Mouse (Mus musculus) limb, embryonic 14.5 days (tissue): ENCODE data around the gene Pdcd4. TPM values are rescaled to one million over a fixed set of nuclear protein-coding genes. Genes with fewer than 3 reads are reported as not detected.

Source experiments
- ATAC-seq: fragments of 200-750 bp; cut with Nextera tagmentation; 2 replicates; pipeline ENCODE4 v1.8.0; 2017; ENCODE audit warnings: low read depth, moderate number of reproducible peaks, moderate TSS enrichment; ENCODE audit not compliant: low FRiP score
- DNase-seq: peaks from one replicate; pipeline ENCODE4 v3.0.0-alpha.2; 2015; ENCODE audit warnings: low spot score
- H3K27ac ChIP-seq: fragments of 300-500 bp; sonication (generic); replicated peaks from 2 replicates; pipeline ENCODE4 v1.5.1; 2014; ENCODE audit warnings: low read depth, mild to moderate bottlenecking, low read length, moderate library complexity, mixed read lengths
- H3K27me3 ChIP-seq: fragments of 300-500 bp; sonication (generic); 2 replicates; pipeline ENCODE4 v1.6.1; 2014; ENCODE audit warnings: low read length, mixed read lengths; ENCODE audit not compliant: control insufficient read depth, insufficient read depth
- H3K36me3 ChIP-seq: fragments of 300-500 bp; sonication (generic); 2 replicates; pipeline ENCODE4 v1.6.1; 2014; ENCODE audit warnings: mild to moderate bottlenecking, low read length, moderate library complexity, mixed read lengths; ENCODE audit not compliant: control insufficient read depth, insufficient read depth
- H3K4me1 ChIP-seq: fragments of 300-500 bp; sonication (generic); 2 replicates; pipeline ENCODE4 v1.6.1; 2014; ENCODE audit warnings: antibody characterized with exemption, low read length, mixed read lengths; ENCODE audit not compliant: control insufficient read depth, insufficient read depth
- H3K4me2 ChIP-seq: fragments of 300-500 bp; sonication (generic); replicated peaks from 2 replicates; pipeline ENCODE4 v1.6.1; 2014; ENCODE audit warnings: low read depth, mild to moderate bottlenecking, low read length, moderate library complexity; ENCODE audit not compliant: severe bottlenecking
- H3K4me3 ChIP-seq: fragments of 300-500 bp; sonication (generic); replicated peaks from 2 replicates; pipeline ENCODE4 v1.5.1; 2014; ENCODE audit warnings: low read length
- H3K9ac ChIP-seq: fragments of 300-500 bp; sonication (generic); 2 replicates; pipeline ENCODE4 v1.6.1; 2014; ENCODE audit warnings: mild to moderate bottlenecking, low read depth, low read length, moderate library complexity; ENCODE audit not compliant: severe bottlenecking
- H3K9me3 ChIP-seq: fragments of 300-500 bp; sonication (generic); 2 replicates; pipeline ENCODE4 v1.6.1; 2016; ENCODE audit warnings: low read length; ENCODE audit not compliant: control insufficient read depth
- POLR2A ChIP-seq: fragments of 200-500 bp; IDR thresholded peaks from 2 replicates; pipeline ENCODE4 v1.8.0; 2012; ENCODE audit warnings: inconsistent platforms, mild to moderate bottlenecking, moderate library complexity, borderline replicate concordance; ENCODE audit not compliant: insufficient read depth, insufficient read length; ENCODE audit errors: extremely low read depth
- WGBS: fragments of 180-500 bp; shearing (Covaris S2); extraction: QIAGEN DNeasy Blood & Tissue Kit; methylation state at CpG from one replicate; pipeline ENCODE4 v1.1.7; 2014; 5-methylcytosine and 5-hydroxymethylcytosine counted together
- polyA plus RNA-seq, 2 experiments: library from polyadenylated mRNA; depleted of rRNA in 1 of 2; stranded (reverse) in 1 of 2; unstranded in 1 of 2; fragments of >200 nt; fragmentation: Nextera tagmentation in 1 of 2; extraction: Ambion mirVana in 1 of 2; gene quantifications; 2 replicates each; pipeline versions ENCODE4 v1.2.1 to v1.2.3; 2012 to 2014

Pdcd4 gene
- polyA plus RNA-seq, 2 experiments: 43.3 to 96.4 TPM

DNA sequence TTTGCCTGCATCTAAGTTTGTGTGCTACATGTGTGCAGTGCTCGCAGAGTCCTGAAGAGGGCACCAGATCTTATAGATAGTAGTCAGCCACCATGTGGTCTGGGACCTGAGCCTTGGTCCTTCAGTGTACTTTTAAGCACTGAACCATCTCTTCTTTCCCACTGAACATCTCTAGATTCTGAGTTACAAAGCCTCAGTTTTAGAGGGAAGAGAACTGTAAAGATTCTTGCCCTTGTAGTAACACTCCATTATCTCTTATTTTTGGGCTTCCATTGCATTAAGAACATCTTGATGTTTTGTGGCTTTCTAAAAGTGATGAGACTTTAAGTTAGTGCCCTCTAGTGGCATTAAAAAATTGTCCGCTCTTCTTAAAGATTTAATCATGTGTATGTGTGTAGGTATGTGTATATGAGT lies 33.3 kb downstream of the Pdcd4 start:
- Histone ChIP-seq H3K4me1 (no peaks in the 10 kb centered on the region), H3K27me3 (no peaks in the 10 kb centered on the region), H3K4me3 (no peak overlapping the region), H3K36me3 (peaks cover 71% of the 10 kb centered on the region), H3K9ac (no peak overlapping the region), H3K27ac (no peak overlapping the region), H3K4me2 (no peak overlapping the region), H3K9me3 (0 out of 2 replicates have a peak, but pooled peaks cover 3% of the 10 kb centered on the region)
- DNase-seq (peak; percentile 75), ATAC-seq (no peak)
- TF ChIP-seq POLR2A: no peak
- WGBS: 90% methylated on average over 2 of the region's 2 CpGs

DNA sequence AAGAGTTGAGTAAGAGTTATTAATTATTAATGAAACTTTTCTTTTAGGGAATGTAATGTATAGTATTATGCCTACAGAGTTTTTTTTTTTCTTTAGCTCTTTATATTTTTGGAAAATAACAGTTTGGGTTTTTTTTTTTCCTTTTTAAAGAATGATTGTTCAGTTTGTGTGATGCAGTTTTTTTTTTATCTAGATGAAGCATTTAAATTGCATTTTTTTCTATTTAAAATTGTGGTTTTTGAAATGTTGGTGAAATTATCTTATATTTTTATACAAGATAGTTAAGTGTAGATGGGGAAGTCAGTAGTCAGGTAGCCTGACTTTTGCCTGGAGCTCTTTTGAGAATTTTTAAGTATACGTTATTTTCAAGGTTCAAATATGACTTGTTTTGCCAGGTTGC lies 34.7 kb downstream of the Pdcd4 start:
- no peak overlapping the region for H3K4me2 ChIP-seq
- no peaks in the 10 kb centered on the region for H3K4me1 ChIP-seq
- DNase-seq: no peak
- H3K9me3 ChIP-seq: 0 out of 2 replicates have a peak, but pooled peaks cover 3% of the 10 kb centered on the region
- H3K27me3 ChIP-seq: no peaks in the 10 kb centered on the region
- no peak for ATAC-seq
- TF ChIP-seq POLR2A: no peak
- H3K4me3 ChIP-seq: no peak overlapping the region
- 79% methylated on average over 1 of the region's 1 CpGs for WGBS
- H3K36me3 ChIP-seq: peaks cover 72% of the 10 kb centered on the region
- H3K27ac ChIP-seq: no peak overlapping the region
- no peak overlapping the region for H3K9ac ChIP-seq

DNA sequence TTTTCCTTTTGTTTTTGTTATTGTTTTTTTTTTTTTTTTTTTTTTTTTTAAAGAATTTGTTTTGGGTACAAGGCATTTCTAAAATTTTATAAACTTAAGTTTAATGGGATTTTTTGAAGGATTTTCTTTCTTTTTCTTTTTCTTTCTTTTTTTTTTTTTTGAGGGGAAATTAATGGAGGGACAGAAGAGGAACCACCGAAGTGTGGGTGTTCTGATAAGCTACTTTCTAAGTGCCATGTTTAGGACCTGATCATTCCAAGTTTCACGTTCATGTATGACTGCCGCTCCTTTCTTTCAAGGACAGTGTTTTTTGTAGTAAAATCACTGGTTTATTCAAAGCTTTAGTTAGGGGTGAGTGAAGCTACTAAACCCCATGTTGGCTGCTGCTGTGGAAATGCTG lies 37.2 kb downstream of the Pdcd4 start:
- no peak overlapping the region for H3K9ac ChIP-seq
- no peak overlapping the region for H3K4me2 ChIP-seq
- H3K4me1 ChIP-seq: no peaks in the 10 kb centered on the region
- H3K36me3 ChIP-seq: peaks cover 65% of the 10 kb centered on the region
- WGBS: 93% methylated on average over 3 of the region's 3 CpGs
- H3K27me3 ChIP-seq: no peaks in the 10 kb centered on the region
- no peak overlapping the region for H3K27ac ChIP-seq
- no peak overlapping the region for H3K4me3 ChIP-seq
- 0 out of 2 replicates have a peak, but pooled peaks cover 3% of the 10 kb centered on the region for H3K9me3 ChIP-seq
- no peak for DNase-seq
- no peak for TF ChIP-seq POLR2A
- ATAC-seq: no peak

DNA sequence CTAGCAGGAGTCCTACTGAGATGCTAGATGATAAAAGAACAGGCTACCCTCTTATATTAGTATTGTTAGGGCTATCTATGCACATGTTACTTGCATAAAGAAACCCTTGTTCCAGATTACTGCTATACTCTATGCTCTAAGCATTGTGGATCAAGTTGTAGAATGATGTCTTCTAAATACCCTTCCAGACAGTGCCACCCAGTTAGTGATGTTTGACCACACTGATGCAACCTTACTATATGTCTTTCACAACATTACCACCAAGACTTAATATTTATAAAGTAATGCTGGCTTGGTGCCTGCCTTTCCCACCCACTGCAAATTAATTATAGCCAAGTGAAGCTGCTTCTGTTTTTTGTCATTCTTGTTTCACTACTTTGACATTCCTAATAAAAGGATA lies 41.0 kb downstream of the Pdcd4 start:
- DNase-seq (no peak), ATAC-seq (no peak)
- Histone ChIP-seq H3K9ac (no peak overlapping the region), H3K27me3 (no peaks in the 10 kb centered on the region), H3K36me3 (peaks cover 48% of the 10 kb centered on the region), H3K4me3 (no peak overlapping the region), H3K4me1 (no peaks in the 10 kb centered on the region), H3K9me3 (no peaks in the 10 kb centered on the region), H3K4me2 (no peak overlapping the region), H3K27ac (no peak overlapping the region)
- TF ChIP-seq POLR2A: no peak

DNA sequence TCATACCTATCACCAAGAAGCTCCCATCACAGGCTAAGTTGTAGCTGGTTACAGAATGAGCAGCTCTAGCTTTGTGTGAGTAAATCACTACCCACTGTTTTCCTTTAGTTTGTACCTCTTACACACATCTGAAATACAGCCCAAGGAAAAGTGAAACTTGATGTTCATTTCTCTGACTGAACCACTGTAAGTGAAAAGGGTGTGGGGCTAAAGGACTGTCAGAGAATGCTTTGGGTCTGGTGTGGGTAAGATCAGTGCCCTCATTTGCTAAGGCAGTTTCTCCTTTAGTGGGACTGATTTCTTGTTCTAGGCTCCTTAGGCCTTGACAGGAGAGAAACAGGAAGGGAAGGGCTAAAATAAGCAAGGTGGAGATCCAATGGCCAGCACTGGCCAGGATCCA lies 42.0 kb downstream of the Pdcd4 start:
- Histone ChIP-seq H3K4me2 (no peak overlapping the region), H3K9ac (no peak overlapping the region), H3K27me3 (no peaks in the 10 kb centered on the region), H3K4me3 (no peak overlapping the region), H3K36me3 (peaks cover 48% of the 10 kb centered on the region), H3K27ac (no peak overlapping the region), H3K4me1 (no peaks in the 10 kb centered on the region), H3K9me3 (no peaks in the 10 kb centered on the region)
- no peak for TF ChIP-seq POLR2A
- DNase-seq (no peak), ATAC-seq (no peak)

DNA sequence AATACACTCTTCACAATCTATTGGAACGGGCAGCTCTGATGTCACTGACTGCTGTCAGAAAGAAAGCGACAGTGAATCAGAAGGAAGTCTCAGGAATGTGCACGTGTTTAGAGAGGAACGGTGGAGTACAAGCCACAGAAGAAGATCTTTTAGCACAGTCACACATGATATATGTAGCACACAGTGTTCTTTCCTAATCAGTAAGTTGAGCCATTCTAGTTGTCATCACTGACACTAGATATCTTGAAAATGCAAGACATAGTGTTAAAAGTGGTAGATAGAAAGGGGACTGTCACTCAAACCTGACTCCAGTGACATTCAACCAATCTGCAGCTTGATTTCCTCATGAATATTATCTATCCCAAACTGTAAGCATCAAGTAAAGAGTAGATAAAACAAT lies 47.4 kb downstream of the Pdcd4 start:
- no peaks in the 10 kb centered on the region for H3K27me3 ChIP-seq
- 88% methylated on average over 4 of the region's 4 CpGs for WGBS
- DNase-seq: no peak
- no peak overlapping the region for H3K4me3 ChIP-seq
- no peak overlapping the region for H3K9ac ChIP-seq
- no peaks in the 10 kb centered on the region; the same call in 1 of the 2 replicates for H3K4me1 ChIP-seq
- H3K4me2 ChIP-seq: no peak overlapping the region
- ATAC-seq: no peak
- no peaks in the 10 kb centered on the region for H3K9me3 ChIP-seq
- no peak overlapping the region for H3K27ac ChIP-seq
- no peak for TF ChIP-seq POLR2A
- peaks cover 20% of the 10 kb centered on the region for H3K36me3 ChIP-seq
